Mouse (Mus musculus) left cerebral cortex, postnatal 10 days (tissue): ENCODE results near the gene Alppl2. TPM values are rescaled to one million over a fixed set of nuclear protein-coding genes. Genes with fewer than 3 reads are reported as not detected.

Experiments
- DNase-seq, 2 experiments: peaks; one replicate each; pipeline ENCODE4 v3.0.0; 2021 to 2022; ENCODE audit warnings: low spot score in 2 of 2, mixed read lengths in 1 of 2; ENCODE audit errors: extremely low spot score in 1 of 2
- intact Hi-C: fragments of 180-260 bp; cut with DNase I; formaldehyde crosslinking; loops from one replicate; pipeline ENCODE4 v1.15.1; 2025
- total RNA-seq, 2 experiments: library from RNA; stranded (reverse); gene quantifications; 2 replicates each; pipeline ENCODE4 v1.2.3; 2021

The Alppl2 gene
- total RNA-seq, 2 experiments from 2014 or later, result not detected

DNA sequence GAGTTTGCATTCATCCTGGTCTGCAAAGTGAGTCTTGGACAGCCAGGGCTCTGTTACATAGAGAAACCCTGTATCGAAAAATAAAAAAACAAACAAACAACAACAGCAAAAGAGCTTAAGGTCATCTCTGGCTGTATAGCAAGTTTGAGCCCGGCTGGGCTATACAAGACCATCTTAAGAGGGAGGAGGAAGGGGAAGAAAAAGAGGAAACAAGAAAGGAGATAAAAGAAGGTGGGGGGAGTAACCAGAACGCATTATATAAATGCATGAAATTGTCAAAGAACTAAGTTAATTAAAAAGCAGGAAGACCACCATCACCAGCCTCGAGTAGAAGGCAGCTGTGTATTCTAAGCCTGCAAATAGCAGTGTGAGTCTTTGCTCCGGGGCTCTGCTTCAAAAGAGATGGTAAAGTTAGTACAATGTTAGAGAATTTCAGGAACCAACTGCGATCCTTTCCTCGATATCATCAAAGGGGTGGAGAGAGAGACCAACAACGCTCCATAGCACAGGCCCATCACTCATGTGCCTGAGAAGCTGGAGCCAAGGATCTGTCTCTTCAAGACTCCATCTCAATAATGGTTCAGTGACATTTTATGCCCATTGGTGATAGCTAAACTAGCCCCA is 30.6 kb downstream of the Alppl2 start:
- intact Hi-C loops, result no loop called here
- DNase-seq, result no peak

- DNase-seq, result no peak
- intact Hi-C loops, result no loop called here
Observed at GRCm38 (mm10) chr1:87057075-87057474, 32.7 kb downstream of the Alppl2 start.

GRCm38 (mm10) chr1:87051369-87051768 is 38.4 kb downstream of the Alppl2 start:
- no peak for DNase-seq
- intact Hi-C loops, result no loop called here

DNA sequence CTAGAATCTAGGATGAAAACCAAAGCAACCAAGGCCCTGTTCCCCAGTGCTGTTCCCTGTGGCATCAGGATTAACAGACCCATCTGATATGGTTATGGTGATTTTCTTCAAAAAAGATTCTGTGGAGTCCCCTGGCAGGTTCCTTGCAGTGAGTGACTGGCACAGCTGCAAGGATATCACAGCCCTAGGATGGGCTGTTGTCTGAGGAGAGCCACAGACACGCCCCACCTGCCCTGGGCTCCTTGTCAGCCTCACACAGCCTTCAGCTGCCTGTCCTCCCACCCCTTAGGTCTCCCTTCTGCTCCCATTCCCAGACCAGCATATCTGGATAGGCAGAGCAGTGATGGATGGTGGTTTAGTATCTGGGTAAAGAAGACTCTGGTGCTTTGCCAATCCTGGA is 39.0 kb downstream of the Alppl2 start:
- intact Hi-C loops, result no loop called here
- DNase-seq, result no peak

DNA sequence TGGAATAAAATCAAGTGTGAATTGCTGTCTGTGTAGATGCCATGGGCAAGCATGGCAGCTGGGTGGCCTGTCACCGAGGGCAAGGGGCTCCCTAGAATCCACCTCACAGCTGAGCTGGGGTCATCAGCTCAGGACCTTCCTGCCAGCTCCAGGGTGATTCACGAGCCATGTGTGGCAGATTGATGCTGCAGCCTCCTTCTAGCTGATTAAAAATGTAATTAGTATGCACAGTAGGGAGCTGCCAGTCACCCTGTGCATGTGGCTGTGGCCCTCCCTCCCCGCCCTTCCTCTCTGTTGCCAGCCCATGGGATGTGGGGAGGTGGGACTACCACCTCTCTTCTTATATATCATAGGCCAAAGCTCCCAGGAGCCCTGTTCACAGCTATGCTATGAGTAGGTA is 39.7 kb downstream of the Alppl2 start:
- intact Hi-C loops, result no loop called here
- DNase-seq, result no peak

DNA sequence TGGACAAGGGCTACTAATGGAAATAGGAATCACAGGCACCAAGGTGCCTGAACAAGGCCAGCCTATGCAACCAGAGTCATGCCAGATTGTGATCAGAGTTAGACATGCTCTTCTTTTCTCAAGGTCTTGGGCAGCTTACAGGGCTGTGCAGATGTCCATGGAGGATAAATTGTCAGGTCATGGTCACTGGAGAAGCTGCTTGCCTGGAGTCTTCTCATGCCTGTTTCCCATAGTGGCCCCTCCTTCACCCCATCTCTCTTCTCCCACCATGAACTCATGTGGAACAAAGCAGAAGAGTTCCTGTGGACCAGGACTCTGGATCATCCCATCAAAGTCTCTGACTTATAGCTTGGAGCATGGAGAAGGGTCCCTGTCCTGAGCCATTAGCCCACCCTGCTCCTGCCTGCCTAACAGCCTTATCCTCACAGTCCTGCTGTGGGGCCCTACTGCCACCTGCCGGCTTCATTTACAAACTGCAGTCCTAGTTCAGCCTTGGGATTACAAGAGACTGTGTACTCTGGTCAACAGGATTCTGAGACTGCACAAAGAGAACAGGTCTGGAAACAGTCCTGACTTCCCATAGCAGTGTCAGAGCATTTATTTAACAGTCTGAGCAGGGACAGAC is 47.8 kb downstream of the Alppl2 start:
- intact Hi-C loops, result loop anchor here (1.0 to 5.0 kb wide), 4 partner anchors 145 to 423 kb away; partner anchors contain the start of gene Nppc
- DNase-seq, result peak; percentile 74 to 78

- peak; percentile 32 to 68 for DNase-seq
- intact Hi-C loops, result loop anchor here (2.0 to 5.0 kb wide), 3 partner anchors 146 to 422 kb away; no protein-coding TSS in a partner anchor
Observed at GRCm38 (mm10) chr1:87041119-87041518, 48.6 kb downstream of the Alppl2 start.

- DNase-seq, result no peak
- intact Hi-C loops, result no loop called here
Observed at GRCm38 (mm10) chr1:87038477-87039070, 51.2 kb downstream of the Alppl2 start.

Other genes with a start within 250 kb of the Alppl2 start
- not detected for gene Alpi, start 11.7 kb upstream of the Alppl2 start, total RNA-seq
- not detected for gene Akp3, start 35.0 kb upstream of the Alppl2 start, total RNA-seq
- gene Ecel1, start 66.6 kb upstream of the Alppl2 start, total RNA-seq, result 1 to 10 TPM; 4.6 to 6.5 TPM
- gene Prss56, start 93.4 kb upstream of the Alppl2 start, total RNA-seq, result 1 to 10 TPM; 2.2 to 2.8 TPM
- not detected for gene Chrnd, start 100.7 kb upstream of the Alppl2 start, total RNA-seq
- not detected for gene Chrng, start 114.7 kb upstream of the Alppl2 start, total RNA-seq
- 10 to 100 TPM; 83.2 to 84.2 TPM for gene Eif4e2, start 124.0 kb upstream of the Alppl2 start, total RNA-seq
- gene Efhd1, start 174.4 kb upstream of the Alppl2 start, total RNA-seq, result 1 to 10 TPM; 6.0 to 7.0 TPM
- 10 to 100 TPM; 73.7 to 77.8 TPM for gene Gigyf2, start 237.1 kb upstream of the Alppl2 start, total RNA-seq